Mouse (Mus musculus) kidney, postnatal 25 days (tissue): ENCODE measurements around the gene A830031A19Rik.

Experiments used
- DNase-seq, 2 experiments: peaks; one replicate each; pipeline ENCODE4 v3.0.0; 2021; ENCODE audit warnings: mixed read lengths in 2 of 2

The A830031A19Rik gene

DNA sequence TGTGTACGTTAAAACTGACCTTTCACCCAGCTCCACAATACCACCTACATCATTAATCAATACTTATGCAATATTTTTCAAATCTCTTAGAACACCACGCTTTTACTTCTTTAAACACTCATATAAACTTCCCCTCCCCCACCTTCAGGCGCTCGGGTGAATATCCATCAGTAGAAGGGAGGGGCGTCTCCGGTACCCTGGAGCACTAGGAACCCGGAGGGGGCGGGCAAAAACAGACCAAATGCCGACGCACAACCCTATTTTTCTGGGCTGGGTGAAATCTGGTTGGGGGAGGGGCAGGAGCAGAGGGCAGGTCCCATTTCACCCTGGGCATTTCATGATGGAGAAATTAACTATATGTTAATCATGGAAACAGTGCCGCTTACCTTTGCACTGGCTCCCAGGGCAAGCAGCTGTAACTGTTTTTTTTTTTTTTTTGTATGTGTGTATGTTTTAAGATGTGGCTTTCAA, at the start of gene A830031A19Rik:
Gene A830031A19Rik (minus strand): TSS at position 421 of the 471 bp plus-strand sequence.
- DNase-seq: no peak

GRCm38 (mm10) chr11:24123991-24124390, 49.1 kb upstream of the A830031A19Rik start:
- peak in 1 of 2 experiments; percentile 11 for DNase-seq

- no peak for DNase-seq
Observed at GRCm38 (mm10) chr11:24122899-24123298, 48.0 kb upstream of the A830031A19Rik start.

DNA sequence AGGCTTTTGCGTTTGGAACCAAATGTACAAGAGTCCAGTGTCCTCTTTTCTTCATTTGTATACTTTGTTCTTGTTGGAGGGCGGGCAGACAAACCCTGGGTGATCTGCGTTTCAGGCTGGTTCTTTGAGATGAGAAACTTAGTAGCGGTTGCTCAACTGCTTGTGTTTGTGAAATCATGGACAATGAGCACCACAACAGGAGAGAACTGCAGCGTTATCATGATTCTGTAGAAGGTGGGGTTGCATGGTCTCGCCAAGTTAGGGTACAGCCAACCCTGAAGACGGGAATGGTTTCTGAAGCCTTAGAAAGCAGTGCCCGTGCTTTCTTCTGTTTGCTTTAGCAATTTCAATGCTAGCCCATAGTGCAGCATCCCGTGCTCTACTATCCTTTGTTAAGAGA, 46.3 kb upstream of the A830031A19Rik start:
- no peak for DNase-seq

- no peak for DNase-seq
Observed at GRCm38 (mm10) chr11:24116582-24117318, 41.9 kb upstream of the A830031A19Rik start.

GRCm38 (mm10) chr11:24116041-24116440, 41.2 kb upstream of the A830031A19Rik start:
- DNase-seq: no peak

GRCm38 (mm10) chr11:24115017-24115752, 40.3 kb upstream of the A830031A19Rik start:
- no peak for DNase-seq

GRCm38 (mm10) chr11:24111720-24112119, 36.9 kb upstream of the A830031A19Rik start:
- no peak for DNase-seq

GRCm38 (mm10) chr11:24110113-24110512, 35.3 kb upstream of the A830031A19Rik start:
- DNase-seq: no peak

GRCm38 (mm10) chr11:24109388-24109787, 34.5 kb upstream of the A830031A19Rik start:
- DNase-seq: no peak

DNA sequence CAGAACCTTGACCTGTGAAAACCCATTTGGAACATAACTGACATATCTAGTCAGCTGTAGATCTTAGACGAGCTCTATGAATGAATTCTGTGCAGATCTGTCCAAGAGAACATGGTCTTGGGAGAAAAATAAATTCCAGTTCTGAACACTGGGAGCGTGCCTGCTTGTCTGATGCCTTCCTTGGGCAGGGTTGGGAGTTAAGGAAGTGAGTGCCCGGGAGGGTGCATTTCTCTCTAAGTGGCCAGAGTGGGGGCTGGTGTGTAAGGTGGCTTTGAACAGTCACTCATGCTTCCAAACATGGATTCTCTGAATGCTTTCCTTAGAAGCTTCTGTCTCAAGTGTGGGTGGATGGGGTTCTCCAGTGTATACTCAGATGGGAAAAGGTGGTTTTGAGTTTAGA, 34.1 kb upstream of the A830031A19Rik start:
- DNase-seq: no peak

DNA sequence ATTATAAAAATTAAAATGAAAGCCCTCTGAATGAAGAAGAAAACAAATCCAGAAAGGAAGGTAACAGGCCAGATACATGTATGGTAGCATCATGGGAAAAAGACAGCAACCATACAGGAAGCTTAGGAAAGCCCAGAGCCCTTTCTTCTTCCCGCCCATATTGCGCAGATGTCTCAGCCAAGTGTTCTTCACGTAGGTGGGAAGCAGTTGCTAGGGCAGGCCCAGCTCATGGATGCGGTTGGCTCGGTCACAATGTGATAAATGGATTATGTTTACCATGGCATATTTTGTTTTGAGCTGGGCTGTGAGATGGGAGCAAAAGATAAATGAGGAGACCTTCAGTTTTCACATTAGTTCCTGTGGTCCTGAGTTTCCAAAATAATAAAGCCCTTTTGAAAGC, 32.6 kb upstream of the A830031A19Rik start:
- no peak for DNase-seq

DNA sequence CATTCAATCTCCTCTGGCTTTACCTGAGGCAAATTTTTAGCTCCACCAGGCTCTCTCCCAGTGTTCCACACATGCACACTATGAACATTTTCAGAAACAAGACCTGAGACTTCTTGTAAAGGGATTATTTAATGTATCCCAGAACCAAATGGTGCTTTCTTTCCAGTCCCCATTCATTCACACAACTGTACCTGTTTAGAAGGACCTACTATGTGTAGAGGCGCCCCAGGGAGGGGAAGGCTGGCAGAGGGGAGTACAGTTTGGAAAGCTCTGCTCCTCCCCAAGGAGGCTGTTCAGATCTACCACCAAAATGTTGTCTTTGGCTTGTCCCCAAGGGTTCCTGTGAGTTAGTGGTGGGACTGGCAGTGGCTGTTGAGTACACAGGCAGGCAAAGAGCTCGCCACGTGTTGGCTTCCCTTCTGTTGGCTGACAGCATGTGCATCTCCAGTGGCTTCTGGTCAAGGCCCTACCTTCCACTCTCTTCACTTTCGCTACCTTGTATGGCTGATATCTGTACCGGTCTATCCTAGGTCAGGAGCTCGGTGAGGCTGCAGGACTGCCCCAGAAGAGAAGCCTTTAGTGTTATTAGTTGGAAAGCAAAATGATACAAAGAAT, 28.4 kb upstream of the A830031A19Rik start:
- DNase-seq: no peak

- no peak for DNase-seq
Observed at GRCm38 (mm10) chr11:24102372-24102771, 27.5 kb upstream of the A830031A19Rik start.

GRCm38 (mm10) chr11:24101625-24102024, 26.8 kb upstream of the A830031A19Rik start:
- DNase-seq: no peak

GRCm38 (mm10) chr11:24100449-24101070, 25.7 kb upstream of the A830031A19Rik start:
- DNase-seq: no peak

GRCm38 (mm10) chr11:24099886-24100293, 25.0 kb upstream of the A830031A19Rik start:
- peak; percentile 48 to 50 for DNase-seq

GRCm38 (mm10) chr11:24099215-24099614, 24.4 kb upstream of the A830031A19Rik start:
- DNase-seq: no peak

DNA sequence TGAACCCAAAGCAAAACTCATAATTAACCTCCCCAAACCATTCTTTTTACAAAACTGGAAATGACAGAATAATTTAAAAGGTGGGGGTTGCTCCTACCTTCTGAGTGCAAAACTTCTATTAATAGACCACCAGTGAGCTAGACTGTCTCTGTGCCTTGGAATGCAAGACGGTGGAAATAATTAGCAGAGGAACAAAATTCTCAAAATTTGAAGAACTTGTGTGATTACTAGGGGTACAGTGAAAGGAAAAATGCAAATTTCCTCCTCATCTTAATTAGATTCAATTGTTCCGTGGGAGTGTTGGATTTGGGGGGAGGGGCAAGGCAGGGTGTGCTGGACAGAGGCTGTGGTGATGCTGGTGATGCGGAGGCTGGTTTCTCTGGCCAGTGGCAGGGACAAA, 23.8 kb upstream of the A830031A19Rik start:
- no peak for DNase-seq

- no peak for DNase-seq
Observed at GRCm38 (mm10) chr11:24098069-24098468, 23.2 kb upstream of the A830031A19Rik start.

GRCm38 (mm10) chr11:24097026-24097425, 22.2 kb upstream of the A830031A19Rik start:
- DNase-seq: no peak

DNA sequence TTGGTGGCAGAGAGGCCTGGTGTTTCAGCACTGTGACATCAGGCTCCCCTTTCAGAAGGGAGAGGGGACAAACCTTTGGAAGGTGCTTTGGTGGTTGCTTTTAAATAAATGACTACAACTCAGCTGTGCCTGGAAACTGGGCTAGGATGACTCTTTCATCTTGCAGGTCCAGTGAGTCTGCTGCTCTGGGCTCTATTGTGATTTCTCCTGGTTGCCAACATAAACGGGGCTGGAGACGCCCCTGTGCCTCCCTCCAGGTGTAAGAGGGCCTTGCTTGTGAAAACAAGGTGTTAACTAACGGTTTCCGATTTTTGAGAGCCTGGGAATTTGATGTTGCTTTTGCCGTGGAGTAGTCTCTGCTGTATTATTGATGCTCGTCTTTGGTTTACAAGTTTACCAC, 21.6 kb upstream of the A830031A19Rik start:
- no peak for DNase-seq
